Mouse (Mus musculus): ENCODE results near the gene Ttll5. TPM values are rescaled to one million over a fixed set of nuclear protein-coding genes. Genes with fewer than 3 reads are reported as not detected.

The Ttll5 gene
- polyA plus RNA-seq, 2 experiments, result 5.6 to 6.4 TPM

GRCm38 (mm10) chr12:86105546-86105945 is 281.1 kb downstream of the Ttll5 start:
- H3K9ac ChIP-seq (replicated peaks), result no peak overlapping the region
- H3K36me3 ChIP-seq (replicated peaks; ENCODE audit: control insufficient read depth, insufficient read depth, low read depth), result no peaks in the 10 kb centered on the region
- H3K27me3 ChIP-seq (ENCODE audit: control insufficient read depth, insufficient read depth, low read length), result no peaks in the 10 kb centered on the region
- no peak overlapping the region for H3K27ac ChIP-seq
- no peak overlapping the region for H3K4me3 ChIP-seq (ENCODE audit: insufficient read depth in 1 of 2, low read depth in 2 of 2, low read length in 2 of 2)
- no peak for DNase-seq (ENCODE audit: low read depth in 3 of 3, low spot score in 3 of 3)
- H3K4me1 ChIP-seq (replicated peaks; ENCODE audit: control insufficient read depth in 2 of 2, insufficient read depth in 2 of 2, low read length in 1 of 2), result no peaks in the 10 kb centered on the region
- no peak for ATAC-seq (ENCODE audit: insufficient read depth)
- no peaks in the 10 kb centered on the region for H3K9me3 ChIP-seq (ENCODE audit: control insufficient read depth, low read length)
- 68% methylated on average over 9 of the region's 10 CpGs for WGBS (ENCODE audit: insufficient replicate concordance)
- TF ChIP-seq EP300 (IDR thresholded peaks at IDR 0.05; ENCODE audit: low read depth) (no peak), CTCF (IDR thresholded peaks at IDR 0.05; ENCODE audit: low read depth) (no peak)
- no peak overlapping the region for H3K4me2 ChIP-seq (ENCODE audit: low read depth)

- Histone ChIP-seq H3K4me1 (replicated peaks; ENCODE audit: control insufficient read depth in 2 of 2, insufficient read depth in 2 of 2, low read length in 1 of 2) (no peaks in the 10 kb centered on the region), H3K4me2 (ENCODE audit: low read depth) (no peak overlapping the region), H3K27ac (no peak overlapping the region), H3K36me3 (replicated peaks; ENCODE audit: control insufficient read depth, insufficient read depth, low read depth) (no peaks in the 10 kb centered on the region), H3K4me3 (ENCODE audit: insufficient read depth in 1 of 2, low read depth in 2 of 2, low read length in 2 of 2) (no peak overlapping the region), H3K9ac (replicated peaks) (no peak overlapping the region), H3K9me3 (ENCODE audit: control insufficient read depth, low read length) (no peaks in the 10 kb centered on the region), H3K27me3 (ENCODE audit: control insufficient read depth, insufficient read depth, low read length) (no peaks in the 10 kb centered on the region)
- 78% methylated on average over 9 of the region's 9 CpGs for WGBS (ENCODE audit: insufficient replicate concordance)
- TF ChIP-seq CTCF (IDR thresholded peaks at IDR 0.05; ENCODE audit: low read depth) (no peak), EP300 (IDR thresholded peaks at IDR 0.05; ENCODE audit: low read depth) (no peak)
- ATAC-seq (ENCODE audit: insufficient read depth) (no peak), DNase-seq (ENCODE audit: low read depth in 3 of 3, low spot score in 3 of 3) (no peak)
These were observed 281.6 kb downstream of the Ttll5 start for GRCm38 (mm10) chr12:86106086-86106485.

DNA sequence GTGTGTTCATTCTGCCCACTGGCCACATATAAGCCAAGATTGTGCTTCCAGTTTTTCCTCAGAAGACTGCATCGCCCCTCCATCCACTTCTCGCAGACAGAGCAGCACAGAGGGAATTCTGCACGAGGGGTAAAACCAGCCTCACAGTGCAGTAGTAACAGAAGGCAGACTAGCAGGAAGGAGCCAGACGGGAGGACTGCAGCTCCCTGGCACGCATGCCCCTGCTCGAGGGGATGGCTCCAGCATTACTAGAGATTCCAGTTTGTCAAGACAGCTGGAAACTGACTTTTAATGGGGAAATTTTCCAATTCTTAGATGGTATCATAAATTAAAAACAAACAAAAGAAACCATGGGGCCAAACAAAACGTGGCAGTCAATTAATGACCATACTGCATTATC is 283.2 kb downstream of the Ttll5 start:
- TF ChIP-seq EP300 (IDR thresholded peaks at IDR 0.05; ENCODE audit: low read depth) (no peak), CTCF (IDR thresholded peaks at IDR 0.05; ENCODE audit: low read depth) (no peak)
- no peak overlapping the region for H3K27ac ChIP-seq
- no peak for DNase-seq (ENCODE audit: low read depth in 3 of 3, low spot score in 3 of 3)
- no peaks in the 10 kb centered on the region for H3K4me1 ChIP-seq (replicated peaks; ENCODE audit: control insufficient read depth in 2 of 2, insufficient read depth in 2 of 2, low read length in 1 of 2)
- H3K4me3 ChIP-seq (ENCODE audit: insufficient read depth in 1 of 2, low read depth in 2 of 2, low read length in 2 of 2), result no peak overlapping the region
- H3K4me2 ChIP-seq (ENCODE audit: low read depth), result no peak overlapping the region
- no peak overlapping the region for H3K9ac ChIP-seq (replicated peaks)
- no peak for ATAC-seq (ENCODE audit: insufficient read depth)
- no peaks in the 10 kb centered on the region for H3K36me3 ChIP-seq (replicated peaks; ENCODE audit: control insufficient read depth, insufficient read depth, low read depth)
- H3K9me3 ChIP-seq (ENCODE audit: control insufficient read depth, low read length), result no peaks in the 10 kb centered on the region
- no peaks in the 10 kb centered on the region for H3K27me3 ChIP-seq (ENCODE audit: control insufficient read depth, insufficient read depth, low read length)
- WGBS (ENCODE audit: insufficient replicate concordance), result 64% methylated on average over 7 of the region's 7 CpGs

- H3K36me3 ChIP-seq (replicated peaks; ENCODE audit: control insufficient read depth, insufficient read depth, low read depth), result no peaks in the 10 kb centered on the region
- H3K4me1 ChIP-seq (replicated peaks; ENCODE audit: control insufficient read depth in 2 of 2, insufficient read depth in 2 of 2, low read length in 1 of 2), result no peaks in the 10 kb centered on the region
- no peak for TF ChIP-seq EP300 (IDR thresholded peaks at IDR 0.05; ENCODE audit: low read depth)
- no peak for TF ChIP-seq CTCF (IDR thresholded peaks at IDR 0.05; ENCODE audit: low read depth)
- no peaks in the 10 kb centered on the region for H3K27me3 ChIP-seq (ENCODE audit: control insufficient read depth, insufficient read depth, low read length)
- H3K9ac ChIP-seq (replicated peaks), result no peak overlapping the region
- WGBS (ENCODE audit: insufficient replicate concordance), result 61% methylated on average over 4 of the region's 4 CpGs
- no peak overlapping the region for H3K27ac ChIP-seq
- ATAC-seq (ENCODE audit: insufficient read depth) (no peak), DNase-seq (ENCODE audit: low read depth in 3 of 3, low spot score in 3 of 3) (no peak)
- H3K4me3 ChIP-seq (ENCODE audit: insufficient read depth in 1 of 2, low read depth in 2 of 2, low read length in 2 of 2), result no peak overlapping the region
- no peak overlapping the region for H3K4me2 ChIP-seq (ENCODE audit: low read depth)
- no peaks in the 10 kb centered on the region for H3K9me3 ChIP-seq (ENCODE audit: control insufficient read depth, low read length)
These were observed 285.1 kb downstream of the Ttll5 start for GRCm38 (mm10) chr12:86109531-86109930.

- Histone ChIP-seq H3K4me1 (replicated peaks; ENCODE audit: control insufficient read depth in 2 of 2, insufficient read depth in 2 of 2, low read length in 1 of 2) (no peaks in the 10 kb centered on the region), H3K4me3 (ENCODE audit: insufficient read depth in 1 of 2, low read depth in 2 of 2, low read length in 2 of 2) (no peak overlapping the region), H3K9ac (replicated peaks) (no peak overlapping the region), H3K27ac (no peak overlapping the region), H3K36me3 (replicated peaks; ENCODE audit: control insufficient read depth, insufficient read depth, low read depth) (no peaks in the 10 kb centered on the region), H3K4me2 (ENCODE audit: low read depth) (no peak overlapping the region), H3K9me3 (ENCODE audit: control insufficient read depth, low read length) (no peaks in the 10 kb centered on the region), H3K27me3 (ENCODE audit: control insufficient read depth, insufficient read depth, low read length) (no peaks in the 10 kb centered on the region)
- TF ChIP-seq CTCF (IDR thresholded peaks at IDR 0.05; ENCODE audit: low read depth) (peak; percentile 52), EP300 (IDR thresholded peaks at IDR 0.05; ENCODE audit: low read depth) (no peak)
- DNase-seq (ENCODE audit: low read depth in 3 of 3, low spot score in 3 of 3) (peak in 1 of 3 experiments; percentile 7), ATAC-seq (ENCODE audit: insufficient read depth) (no peak)
- 54% methylated on average over 2 of the region's 2 CpGs for WGBS (ENCODE audit: insufficient replicate concordance)
These were observed 286.2 kb downstream of the Ttll5 start for GRCm38 (mm10) chr12:86110637-86111036.

Other genes starting within 250 kb of the Ttll5 start
- gene Jdp2, start 225.6 kb upstream of the Ttll5 start, polyA plus RNA-seq (2012; rRNA removed), result 1.1 and 2.1 TPM in 2 replicates
- 0.16 and 0.18 TPM in 2 replicates for gene Jdp2, start 225.6 kb upstream of the Ttll5 start, polyA plus RNA-seq (2014; fragmentation: Nextera tagmentation; extraction: Ambion mirVana)
- gene Batf, start 138.0 kb upstream of the Ttll5 start, polyA plus RNA-seq (2012; rRNA removed), result 2.6 and 3.6 TPM in 2 replicates
- gene Batf, start 138.0 kb upstream of the Ttll5 start, polyA plus RNA-seq (2014; fragmentation: Nextera tagmentation; extraction: Ambion mirVana), result 2.8 and 3.7 TPM in 2 replicates
- gene Flvcr2, start 78.1 kb upstream of the Ttll5 start, polyA plus RNA-seq (2012; rRNA removed), result 2.7 TPM in 2 replicates
- gene Flvcr2, start 78.1 kb upstream of the Ttll5 start, polyA plus RNA-seq (2014; fragmentation: Nextera tagmentation; extraction: Ambion mirVana), result 3.6 TPM in 2 replicates
- gene Erg28, start 109 bp upstream of the Ttll5 start, polyA plus RNA-seq (2012; rRNA removed), result 49.6 and 58.9 TPM in 2 replicates
- gene Erg28, start 109 bp upstream of the Ttll5 start, polyA plus RNA-seq (2014; fragmentation: Nextera tagmentation; extraction: Ambion mirVana), result 91.9 and 98.4 TPM in 2 replicates

Measured in liver, embryonic 14.5 days (tissue).